Mouse (Mus musculus): ENCODE data around the gene Lypd4. TPM values are rescaled to one million over a fixed set of nuclear protein-coding genes. Genes with fewer than 3 reads are reported as not detected.
A peak's percentile ranks its signal among the peaks of the same experiment; 100 is the strongest.

The Lypd4 gene
- polyA plus RNA-seq, 1 experiment, result 952 TPM

GRCm38 (mm10) chr7:24887096-24887495 is 17.4 kb upstream of the Lypd4 start:
- H3K27me3 ChIP-seq (ENCODE audit: control insufficient read depth, insufficient read depth, low read length), result no peaks in the 10 kb centered on the region
- H3K4me1 ChIP-seq (ENCODE audit: control insufficient read depth, insufficient read depth, low read length), result peaks cover 9% of the 10 kb centered on the region
- H3K36me3 ChIP-seq (ENCODE audit: control insufficient read depth, insufficient read depth, low read length), result peaks cover 3% of the 10 kb centered on the region; the same call in 1 of the 2 replicates
- TF ChIP-seq POLR2A (IDR thresholded peaks at IDR 0.05; ENCODE audit: control insufficient read depth, low read depth, low read length), result no peak
- TF ChIP-seq CTCF (IDR thresholded peaks at IDR 0.05; ENCODE audit: control insufficient read depth, insufficient read depth, insufficient replicate concordance, low read depth, low read length), result no peak
- no peak overlapping the region for H3K27ac ChIP-seq (ENCODE audit: control insufficient read depth, insufficient read depth, low read depth, low read length)
- no peak overlapping the region for H3K4me3 ChIP-seq (ENCODE audit: control insufficient read depth, low read depth, low read length)

- Histone ChIP-seq H3K4me3 (ENCODE audit: control insufficient read depth, low read depth, low read length) (no peak overlapping the region), H3K27me3 (ENCODE audit: control insufficient read depth, insufficient read depth, low read length) (no peaks in the 10 kb centered on the region), H3K36me3 (ENCODE audit: control insufficient read depth, insufficient read depth, low read length) (peaks cover 3% of the 10 kb centered on the region; the same call in 1 of the 2 replicates), H3K27ac (ENCODE audit: control insufficient read depth, insufficient read depth, low read depth, low read length) (no peak overlapping the region), H3K4me1 (ENCODE audit: control insufficient read depth, insufficient read depth, low read length) (peaks cover 9% of the 10 kb centered on the region)
- no peak for TF ChIP-seq CTCF (IDR thresholded peaks at IDR 0.05; ENCODE audit: control insufficient read depth, insufficient read depth, insufficient replicate concordance, low read depth, low read length)
- no peak for TF ChIP-seq POLR2A (IDR thresholded peaks at IDR 0.05; ENCODE audit: control insufficient read depth, low read depth, low read length)
These were observed 16.5 kb upstream of the Lypd4 start for GRCm38 (mm10) chr7:24886308-24886633.

GRCm38 (mm10) chr7:24885468-24886307 is 15.9 kb upstream of the Lypd4 start:
- H3K27ac ChIP-seq (ENCODE audit: control insufficient read depth, insufficient read depth, low read depth, low read length), result no peak overlapping the region
- peak overlapping the region; percentile 90; the same call in 1 of the 2 replicates for H3K4me3 ChIP-seq (ENCODE audit: control insufficient read depth, low read depth, low read length)
- peak; percentile 9; the same call in 1 of the 2 replicates for TF ChIP-seq POLR2A (IDR thresholded peaks at IDR 0.05; ENCODE audit: control insufficient read depth, low read depth, low read length)
- no peak for TF ChIP-seq CTCF (IDR thresholded peaks at IDR 0.05; ENCODE audit: control insufficient read depth, insufficient read depth, insufficient replicate concordance, low read depth, low read length)
- no peaks in the 10 kb centered on the region for H3K27me3 ChIP-seq (ENCODE audit: control insufficient read depth, insufficient read depth, low read length)
- H3K36me3 ChIP-seq (ENCODE audit: control insufficient read depth, insufficient read depth, low read length), result peaks cover 3% of the 10 kb centered on the region; the same call in 1 of the 2 replicates
- peaks cover 9% of the 10 kb centered on the region for H3K4me1 ChIP-seq (ENCODE audit: control insufficient read depth, insufficient read depth, low read length)

- H3K4me1 ChIP-seq (ENCODE audit: control insufficient read depth, insufficient read depth, low read length), result peaks cover 9% of the 10 kb centered on the region
- TF ChIP-seq CTCF (IDR thresholded peaks at IDR 0.05; ENCODE audit: control insufficient read depth, insufficient read depth, insufficient replicate concordance, low read depth, low read length), result no peak
- H3K27me3 ChIP-seq (ENCODE audit: control insufficient read depth, insufficient read depth, low read length), result no peaks in the 10 kb centered on the region
- peak overlapping the region; percentile 98 for H3K27ac ChIP-seq (ENCODE audit: control insufficient read depth, insufficient read depth, low read depth, low read length)
- peak overlapping the region; percentile 90 for H3K4me3 ChIP-seq (ENCODE audit: control insufficient read depth, low read depth, low read length)
- peaks cover 3% of the 10 kb centered on the region; the same call in 1 of the 2 replicates for H3K36me3 ChIP-seq (ENCODE audit: control insufficient read depth, insufficient read depth, low read length)
These were observed 15.1 kb upstream of the Lypd4 start for GRCm38 (mm10) chr7:24884693-24885291.

GRCm38 (mm10) chr7:24883896-24884692 is 14.4 kb upstream of the Lypd4 start, which contains the start of gene Rps19:
TSS of gene Rps19 (plus strand) at chr7:24884371.
- Histone ChIP-seq H3K27me3 (ENCODE audit: control insufficient read depth, insufficient read depth, low read length) (no peaks in the 10 kb centered on the region), H3K27ac (ENCODE audit: control insufficient read depth, insufficient read depth, low read depth, low read length) (peak within 1 kb of the TSS; percentile 98), H3K4me3 (ENCODE audit: control insufficient read depth, low read depth, low read length) (peak within 1 kb of the TSS; percentile 90), H3K36me3 (ENCODE audit: control insufficient read depth, insufficient read depth, low read length) (peaks cover 3% of the 10 kb centered on the region; the same call in 1 of the 2 replicates), H3K4me1 (ENCODE audit: control insufficient read depth, insufficient read depth, low read length) (peaks cover 9% of the 10 kb centered on the region)
- TF ChIP-seq CTCF (IDR thresholded peaks at IDR 0.05; ENCODE audit: control insufficient read depth, insufficient read depth, insufficient replicate concordance, low read depth, low read length) (no peak), POLR2A (IDR thresholded peaks at IDR 0.05; ENCODE audit: control insufficient read depth, low read depth, low read length) (peak; percentile 88)

- no peak overlapping the region; the same call in 1 of the 2 replicates for H3K4me3 ChIP-seq (ENCODE audit: control insufficient read depth, low read depth, low read length)
These were observed 12.9 kb upstream of the Lypd4 start for GRCm38 (mm10) chr7:24882416-24883199.

More at GRCm38 (mm10) chr7:24882416-24883199, 12.9 kb upstream of the Lypd4 start:
- Histone ChIP-seq H3K27me3 (ENCODE audit: control insufficient read depth, insufficient read depth, low read length) (no peaks in the 10 kb centered on the region), H3K36me3 (ENCODE audit: control insufficient read depth, insufficient read depth, low read length) (peaks cover 3% of the 10 kb centered on the region; the same call in 1 of the 2 replicates), H3K27ac (ENCODE audit: control insufficient read depth, insufficient read depth, low read depth, low read length) (no peak overlapping the region), H3K4me1 (ENCODE audit: control insufficient read depth, insufficient read depth, low read length) (peaks cover 9% of the 10 kb centered on the region)
- no peak for TF ChIP-seq CTCF (IDR thresholded peaks at IDR 0.05; ENCODE audit: control insufficient read depth, insufficient read depth, insufficient replicate concordance, low read depth, low read length)
- no peak for TF ChIP-seq POLR2A (IDR thresholded peaks at IDR 0.05; ENCODE audit: control insufficient read depth, low read depth, low read length)
